Comparison of ENCODE assay signal across 7 mouse cellular contexts in genomic region chr11:11820251-11820650, GRCm38 (mm10). TPM values are rescaled to one million over a fixed set of nuclear protein-coding genes. Genes with fewer than 3 reads are reported as not detected.
DNase-seq lines count a peak whose midpoint lies in the region; ATAC-seq lines count a peak whose summit lies in the region.

No protein-coding gene starts in this region.

- H3K4me3 ChIP-seq in intestine, embryonic 14.5 days (ENCODE audit: low read depth, low read length) = no peak overlapping the region

- no peak overlapping the region for H3K4me2 ChIP-seq in intestine, embryonic 14.5 days (ENCODE audit: low read length)

- DNase-seq in adrenal gland, adult 8-10 months = peak; percentile 64
- peak; percentile 94 for DNase-seq in embryo, embryonic 11 days
- DNase-seq in gastrocnemius, postnatal 25 days = peak; percentile 68
- DNase-seq in intestine, embryonic 14.5 days (ENCODE audit: low spot score) = peak; percentile 86
- DNase-seq in left cerebral cortex, adult 9 months (ENCODE audit: low spot score in 2 of 2) = peak; percentile 49 to 90
- peak; percentile 62 to 69 for DNase-seq in right cerebral cortex, postnatal 36 days (ENCODE audit: low spot score in 2 of 2)

- H3K27ac ChIP-seq in intestine, embryonic 14.5 days (ENCODE audit: low read depth) = peak overlapping the region; percentile 96

- H3K27me3 ChIP-seq in intestine, embryonic 14.5 days (replicated peaks; ENCODE audit: control insufficient read depth, insufficient read depth, low read length) = no peaks in the 10 kb centered on the region

- no peak overlapping the region for H3K9ac ChIP-seq in intestine, embryonic 14.5 days (ENCODE audit: low read length)

- H3K36me3 ChIP-seq in intestine, embryonic 14.5 days (ENCODE audit: control insufficient read depth, insufficient read depth, low read length) = no peaks in the 10 kb centered on the region

- ATAC-seq in intestine, embryonic 14.5 days (replicated peaks; ENCODE audit: low FRiP score, low TSS enrichment, low read depth) = peak; percentile 54
- peak; percentile 88 for ATAC-seq in megakaryocyte progenitor cell, adult 5-6 weeks (replicated peaks; ENCODE audit: poor library complexity)

- no peaks in the 10 kb centered on the region for H3K9me3 ChIP-seq in intestine, embryonic 14.5 days (ENCODE audit: control insufficient read depth, low read length)

- 5% methylated on average over 2 of the region's 2 CpGs for WGBS in intestine, embryonic 14.5 days

- H3K4me1 ChIP-seq in intestine, embryonic 14.5 days (replicated peaks; ENCODE audit: control insufficient read depth, insufficient read depth, low read length) = peaks cover 43% of the 10 kb centered on the region

RNA-seq across cellular contexts. Expression of gene Fignl1, which starts 11.5 kb away (rescaled TPM):
- total RNA-seq in adrenal gland, adult 8-10 months (2022) = 1 to 10 TPM; 1.3 to 2.8 (median 2.1) TPM
- under 1 TPM; 0.51 to 0.54 TPM for total RNA-seq in gastrocnemius, postnatal 25 days (2021)
- 61.7 and 63.7 TPM in 2 replicates for polyA plus RNA-seq in intestine, embryonic 14.5 days (2014; fragmentation: Nextera tagmentation; extraction: Ambion mirVana)
- total RNA-seq in megakaryocyte progenitor cell, adult 5-6 weeks (2015) = 60.0 and 75.1 TPM in 2 replicates
- total RNA-seq in megakaryocyte progenitor cell, adult 5-6 weeks (2017) = 82.4 and 96.9 TPM in 2 replicates

Comparison
In these comparisons a context has a peak if more than half of its experiments do, and no peak if none do; other contexts are left out.
1. RNA of gene Fignl1, which starts 11.5 kb away (total RNA-seq): 60.0 to 96.9 TPM in megakaryocyte progenitor cell, adult 5-6 weeks; 1.3 to 2.8 TPM in adrenal gland, adult 8-10 months and 0.51 to 0.54 TPM in gastrocnemius, postnatal 25 days; every median in the first group is over 10 times any median in the second.
2. Peak in every context shown above with its lines, with median percentiles within 50 percentile points of each other: DNase-seq.